Mouse (Mus musculus): ENCODE measurements around the gene Gfpt2. TPM values are rescaled to one million over a fixed set of nuclear protein-coding genes. Genes with fewer than 3 reads are reported as not detected.

Gene Gfpt2
- total and polyA plus RNA-seq, 3 experiments, result 0.04 TPM; not detected in 2

GRCm38 (mm10) chr11:49781833-49782399, 12.1 kb upstream of the Gfpt2 start:
- dilution Hi-C loops (cut with MboI; ENCODE audit: extremely low pct_ligation_motif_present, extremely low pct_unique_long_range_greater_than_20kb, low sequenced_read_pairs), result no loop called here
- Histone ChIP-seq H3K79me2 (replicated peaks; ENCODE audit: control insufficient read depth, extremely low read depth, insufficient read depth, poor library complexity, severe bottlenecking) (no peaks in the 10 kb centered on the region), H3K27ac (ENCODE audit: insufficient read depth, low read depth) (no peak overlapping the region), H3K9ac (ENCODE audit: insufficient read depth, low read depth) (no peak overlapping the region), H3K36me3 (replicated peaks in 1 of 2; ENCODE audit: control insufficient read depth in 1 of 2, insufficient read depth in 1 of 2, low read length in 1 of 2) (no peaks in the 10 kb centered on the region), H3K9me3 (replicated peaks; ENCODE audit: low read length) (no peaks in the 10 kb centered on the region), H3K4me2 (ENCODE audit: insufficient read depth, low read depth, poor library complexity, severe bottlenecking) (no peak overlapping the region), H3K4me1 (ENCODE audit: control insufficient read depth in 1 of 2, insufficient read depth in 2 of 2) (peaks cover 0 to 12% of the 10 kb centered on the region in 2 experiments; a peak in 2 of 4 replicates), H3K4me3 (replicated peaks in 1 of 3; ENCODE audit: low read depth in 2 of 3, low read length in 2 of 3, poor library complexity in 1 of 3) (no peak overlapping the region), H3K27me3 (replicated peaks) (no peaks in the 10 kb centered on the region)
- DNase-seq (ENCODE audit: extremely low read depth), result no peak
- in situ Hi-C loops (cut with MboI; ENCODE audit: low pct_ligation_motif_present, low pct_unique_long_range_greater_than_20kb, low sequenced_read_pairs), result no loop called here
- TF ChIP-seq RCOR1 (conservative IDR thresholded peaks at IDR 0.05; ENCODE audit: low read depth, low read length), result no peak
- TF ChIP-seq ETS1 (conservative IDR thresholded peaks at IDR 0.05; ENCODE audit: low read depth, low read length), result no peak
- no peak for TF ChIP-seq MAFK (IDR thresholded peaks at IDR 0.05; ENCODE audit: insufficient replicate concordance, low read length)
- no peak for TF ChIP-seq ZNF384 (IDR thresholded peaks at IDR 0.05; ENCODE audit: low read depth, low read length)
- TF ChIP-seq BHLHE40 (IDR thresholded peaks at IDR 0.05; ENCODE audit: low read depth, low read length), result no peak
- TF ChIP-seq KAT2A (IDR thresholded peaks at IDR 0.05; ENCODE audit: insufficient replicate concordance, low read length), result no peak
- TF ChIP-seq RAD21 (IDR thresholded peaks at IDR 0.05; ENCODE audit: low read depth, low read length), result no peak
- TF ChIP-seq TBP (conservative IDR thresholded peaks at IDR 0.05; ENCODE audit: low read depth, low read length), result no peak
- no peak for TF ChIP-seq TCF12 (IDR thresholded peaks at IDR 0.05; ENCODE audit: low read depth, low read length)
- TF ChIP-seq MYC (IDR thresholded peaks at IDR 0.05; ENCODE audit: low read depth, low read length), result no peak
- TF ChIP-seq ZC3H11A (IDR thresholded peaks at IDR 0.05; ENCODE audit: low read depth, low read length), result no peak
- no peak for TF ChIP-seq ZMIZ1 (IDR thresholded peaks at IDR 0.05; ENCODE audit: low read depth, low read length)
- TF ChIP-seq IRF4 (IDR thresholded peaks at IDR 0.05; ENCODE audit: low read depth, low read length), result no peak
- TF ChIP-seq USF1 (IDR thresholded peaks at IDR 0.05; ENCODE audit: low read depth, low read length), result no peak
- no peak for TF ChIP-seq UBTF (IDR thresholded peaks at IDR 0.05; ENCODE audit: low read depth, low read length)
- TF ChIP-seq MAX (IDR thresholded peaks at IDR 0.05; ENCODE audit: low read length), result no peak
- TF ChIP-seq PAX5 (IDR thresholded peaks at IDR 0.05; ENCODE audit: low read length), result no peak
- no peak for TF ChIP-seq NRF1 (IDR thresholded peaks at IDR 0.05; ENCODE audit: low read depth, low read length)

GRCm38 (mm10) chr11:49793131-49793530, 847 bp upstream of the Gfpt2 start:
- no peak overlapping the region for H3K4me2 ChIP-seq (ENCODE audit: insufficient read depth, low read depth, poor library complexity, severe bottlenecking)

More at GRCm38 (mm10) chr11:49793131-49793530, 847 bp upstream of the Gfpt2 start:
- Histone ChIP-seq H3K27ac (ENCODE audit: insufficient read depth, low read depth) (no peak overlapping the region), H3K4me3 (replicated peaks in 1 of 3; ENCODE audit: low read depth in 2 of 3, low read length in 2 of 3, poor library complexity in 1 of 3) (no peak overlapping the region), H3K36me3 (replicated peaks in 1 of 2; ENCODE audit: control insufficient read depth in 1 of 2, insufficient read depth in 1 of 2, low read length in 1 of 2) (no peaks in the 10 kb centered on the region), H3K79me2 (replicated peaks; ENCODE audit: control insufficient read depth, extremely low read depth, insufficient read depth, poor library complexity, severe bottlenecking) (no peaks in the 10 kb centered on the region), H3K4me1 (ENCODE audit: control insufficient read depth in 1 of 2, insufficient read depth in 2 of 2) (no peaks in the 10 kb centered on the region), H3K27me3 (replicated peaks) (peaks cover 8% of the 10 kb centered on the region), H3K9me3 (replicated peaks; ENCODE audit: low read length) (peaks cover 3% of the 10 kb centered on the region), H3K9ac (ENCODE audit: insufficient read depth, low read depth) (no peak overlapping the region)
- DNase-seq (ENCODE audit: extremely low read depth), result no peak
- dilution Hi-C loops (cut with MboI; ENCODE audit: extremely low pct_ligation_motif_present, extremely low pct_unique_long_range_greater_than_20kb, low sequenced_read_pairs), result no loop called here
- no peak for TF ChIP-seq POLR2A (IDR thresholded peaks at IDR 0.05; ENCODE audit: low read depth, low read length)
- no peak for TF ChIP-seq SMC3 (IDR thresholded peaks at IDR 0.05; ENCODE audit: low read depth, low read length)
- TF ChIP-seq BHLHE40 (IDR thresholded peaks at IDR 0.05; ENCODE audit: low read depth, low read length), result no peak
- TF ChIP-seq MAX (IDR thresholded peaks at IDR 0.05; ENCODE audit: low read length), result no peak
- no peak for TF ChIP-seq RCOR1 (conservative IDR thresholded peaks at IDR 0.05; ENCODE audit: low read depth, low read length)
- TF ChIP-seq GABPA (IDR thresholded peaks at IDR 0.05; ENCODE audit: insufficient replicate concordance, low read depth, low read length), result no peak
- TF ChIP-seq CHD2 (IDR thresholded peaks at IDR 0.05; ENCODE audit: low read length), result no peak
- TF ChIP-seq CHD1 (IDR thresholded peaks at IDR 0.05; ENCODE audit: low read depth, low read length), result no peak
- TF ChIP-seq ELF1 (IDR thresholded peaks at IDR 0.05; ENCODE audit: low read depth, low read length), result no peak
- TF ChIP-seq TCF12 (IDR thresholded peaks at IDR 0.05; ENCODE audit: low read depth, low read length), result no peak
- TF ChIP-seq POLR2AphosphoS2 (IDR thresholded peaks at IDR 0.05; ENCODE audit: low read depth, low read length), result no peak
- TF ChIP-seq IRF4 (IDR thresholded peaks at IDR 0.05; ENCODE audit: low read depth, low read length), result no peak
- TF ChIP-seq CTCF (conservative IDR thresholded peaks at IDR 0.05 in 1 of 2, IDR thresholded peaks at IDR 0.05 in 1 of 2; ENCODE audit: low read depth in 2 of 2, low read length in 2 of 2), result no peak
- TF ChIP-seq TBP (conservative IDR thresholded peaks at IDR 0.05; ENCODE audit: low read depth, low read length), result no peak
- no peak for TF ChIP-seq NELFE (IDR thresholded peaks at IDR 0.05; ENCODE audit: low read depth, low read length)
- TF ChIP-seq SIN3A (IDR thresholded peaks at IDR 0.05; ENCODE audit: low read length), result no peak
- TF ChIP-seq ZC3H11A (IDR thresholded peaks at IDR 0.05; ENCODE audit: low read depth, low read length), result no peak
- TF ChIP-seq USF2 (conservative IDR thresholded peaks at IDR 0.05; ENCODE audit: low read depth, low read length), result no peak
- in situ Hi-C loops (cut with MboI; ENCODE audit: low pct_ligation_motif_present, low pct_unique_long_range_greater_than_20kb, low sequenced_read_pairs), result no loop called here

Measured in CH12.LX (cell line).